Mouse (Mus musculus): ENCODE measurements at regions not wholly inside any gene's neighbourhood (a gene's known extent, or its start where the extent isn't known, plus 50 kb on each side); places are given as distances from the start of the nearest gene placed in this dataset.

DNA sequence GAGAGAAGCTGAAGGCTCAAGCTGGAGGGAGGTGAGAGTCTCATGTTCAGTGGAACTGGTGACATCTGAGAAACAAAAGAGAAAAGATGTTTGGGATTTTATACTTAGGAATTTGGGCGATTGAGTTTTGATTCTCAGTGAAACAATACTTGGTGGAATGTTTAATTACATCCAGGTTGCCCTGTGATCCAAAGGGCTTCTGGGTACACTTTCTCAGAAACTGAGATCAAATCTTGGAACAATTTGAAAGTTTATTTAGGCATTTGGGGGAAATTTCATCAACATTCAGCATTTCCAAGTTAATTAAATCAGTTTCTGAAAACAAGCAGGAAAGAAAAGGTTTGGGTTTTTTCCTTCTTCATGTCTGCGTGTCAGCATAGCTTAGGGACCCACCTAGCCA, 214.7 kb upstream of the Tet2 start:
- H3K4me2 ChIP-seq (ENCODE audit: low read depth, low read length, severe bottlenecking): no peak overlapping the region
- ATAC-seq (replicated peaks; ENCODE audit: low FRiP score) (no peak), DNase-seq (ENCODE audit: low spot score) (no peak)
- H3K36me3 ChIP-seq (ENCODE audit: control insufficient read depth, insufficient read depth, low read length): no peaks in the 10 kb centered on the region
- H3K9me3 ChIP-seq (ENCODE audit: control insufficient read depth, low read length): no peaks in the 10 kb centered on the region
- H3K4me3 ChIP-seq (ENCODE audit: low read depth, low read length): no peak overlapping the region
- no peaks in the 10 kb centered on the region for H3K27me3 ChIP-seq (ENCODE audit: control insufficient read depth, insufficient read depth, low read length)
- H3K27ac ChIP-seq (ENCODE audit: low read depth, low read length): no peak overlapping the region
- WGBS: 84% methylated on average over 2 of the region's 2 CpGs
- H3K4me1 ChIP-seq (replicated peaks; ENCODE audit: control insufficient read depth, insufficient read depth, low read length): peaks cover 3% of the 10 kb centered on the region
- H3K9ac ChIP-seq (ENCODE audit: low read length): no peak overlapping the region

DNA sequence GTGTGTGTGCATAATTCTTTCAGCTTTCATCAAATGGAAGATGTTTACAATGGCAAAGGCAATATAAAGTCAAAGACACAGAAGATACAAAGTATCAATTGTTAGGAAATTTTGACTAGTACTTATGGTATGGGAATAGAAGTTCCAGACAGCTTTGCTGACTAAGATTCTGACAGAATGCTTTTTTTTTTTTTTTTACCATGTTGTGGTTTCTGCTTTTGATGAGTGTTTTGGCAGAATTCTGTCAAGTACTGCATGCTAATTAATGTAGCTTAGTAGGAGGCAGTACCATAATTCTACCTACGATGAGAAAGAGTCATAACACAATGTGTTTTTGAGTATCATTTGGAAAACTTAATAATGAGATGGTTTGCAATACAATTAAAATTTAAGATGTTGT, 215.3 kb upstream of the Tet2 start:
- no peak overlapping the region for H3K27ac ChIP-seq (ENCODE audit: low read depth, low read length)
- H3K9ac ChIP-seq (ENCODE audit: low read length): no peak overlapping the region
- no peak overlapping the region for H3K4me2 ChIP-seq (ENCODE audit: low read depth, low read length, severe bottlenecking)
- H3K9me3 ChIP-seq (ENCODE audit: control insufficient read depth, low read length): no peaks in the 10 kb centered on the region
- no peak for ATAC-seq (replicated peaks; ENCODE audit: low FRiP score)
- H3K4me3 ChIP-seq (ENCODE audit: low read depth, low read length): no peak overlapping the region
- no peaks in the 10 kb centered on the region; the same call in 1 of the 2 replicates for H3K4me1 ChIP-seq (replicated peaks; ENCODE audit: control insufficient read depth, insufficient read depth, low read length)
- WGBS: 90% methylated on average over 1 of the region's 1 CpGs
- no peaks in the 10 kb centered on the region for H3K27me3 ChIP-seq (ENCODE audit: control insufficient read depth, insufficient read depth, low read length)
- no peaks in the 10 kb centered on the region for H3K36me3 ChIP-seq (ENCODE audit: control insufficient read depth, insufficient read depth, low read length)
- DNase-seq (ENCODE audit: low spot score): no peak

DNA sequence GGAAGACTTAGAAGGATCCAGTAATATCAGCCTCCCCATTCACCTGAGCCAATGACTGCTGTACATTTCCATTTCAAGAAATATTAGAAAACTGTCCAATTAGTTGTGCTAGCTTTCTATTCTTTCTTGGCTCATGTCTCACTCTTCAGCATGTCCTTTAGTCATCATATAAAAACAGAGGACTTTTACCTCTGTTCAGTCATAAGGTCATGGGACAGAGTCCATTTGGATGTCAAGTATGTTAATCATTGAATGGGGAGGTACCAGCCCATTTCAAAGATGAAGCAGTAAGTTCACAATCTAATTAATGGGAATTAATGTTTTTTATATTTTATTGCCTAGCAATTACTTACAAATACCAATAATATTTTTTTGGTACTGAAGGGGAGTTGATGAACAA, 218.8 kb upstream of the Tet2 start:
- ATAC-seq (replicated peaks; ENCODE audit: low FRiP score): no peak
- Histone ChIP-seq H3K27ac (ENCODE audit: low read depth, low read length) (no peak overlapping the region), H3K4me3 (ENCODE audit: low read depth, low read length) (no peak overlapping the region), H3K27me3 (ENCODE audit: control insufficient read depth, insufficient read depth, low read length) (no peaks in the 10 kb centered on the region), H3K36me3 (ENCODE audit: control insufficient read depth, insufficient read depth, low read length) (no peaks in the 10 kb centered on the region), H3K9me3 (ENCODE audit: control insufficient read depth, low read length) (no peaks in the 10 kb centered on the region), H3K4me1 (replicated peaks; ENCODE audit: control insufficient read depth, insufficient read depth, low read length) (no peaks in the 10 kb centered on the region), H3K4me2 (ENCODE audit: low read depth, low read length, severe bottlenecking) (no peak overlapping the region), H3K9ac (ENCODE audit: low read length) (no peak overlapping the region)
- DNase-seq (ENCODE audit: low spot score): no peak

DNA sequence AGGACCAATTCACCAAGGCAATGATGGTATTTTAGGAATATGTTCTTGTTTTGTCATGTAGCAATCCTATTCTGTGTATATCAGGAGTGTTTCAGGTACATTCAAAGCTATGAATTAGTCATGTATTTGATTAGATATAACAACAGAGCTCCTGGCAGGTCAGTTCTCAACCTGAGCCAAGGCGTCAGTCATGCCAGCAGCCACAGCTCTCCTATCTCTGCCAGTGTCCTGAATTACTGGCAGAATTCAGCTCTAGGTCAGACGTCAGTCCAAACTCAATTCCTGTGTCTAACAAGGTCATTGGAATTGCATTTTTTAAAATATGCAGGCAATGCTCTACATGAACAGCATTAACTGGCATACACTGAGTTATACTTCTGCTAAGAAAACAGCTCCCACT, 228.6 kb upstream of the Tet2 start:
- Histone ChIP-seq H3K9me3 (ENCODE audit: control insufficient read depth, low read length) (no peaks in the 10 kb centered on the region), H3K4me2 (ENCODE audit: low read depth, low read length, severe bottlenecking) (no peak overlapping the region), H3K27ac (ENCODE audit: low read depth, low read length) (no peak overlapping the region), H3K36me3 (ENCODE audit: control insufficient read depth, insufficient read depth, low read length) (no peaks in the 10 kb centered on the region), H3K27me3 (ENCODE audit: control insufficient read depth, insufficient read depth, low read length) (no peaks in the 10 kb centered on the region), H3K4me1 (replicated peaks; ENCODE audit: control insufficient read depth, insufficient read depth, low read length) (no peaks in the 10 kb centered on the region), H3K9ac (ENCODE audit: low read length) (no peak overlapping the region), H3K4me3 (ENCODE audit: low read depth, low read length) (no peak overlapping the region)
- 87% methylated on average over 2 of the region's 2 CpGs for WGBS
- ATAC-seq (replicated peaks; ENCODE audit: low FRiP score): no peak
- no peak for DNase-seq (ENCODE audit: low spot score)

DNA sequence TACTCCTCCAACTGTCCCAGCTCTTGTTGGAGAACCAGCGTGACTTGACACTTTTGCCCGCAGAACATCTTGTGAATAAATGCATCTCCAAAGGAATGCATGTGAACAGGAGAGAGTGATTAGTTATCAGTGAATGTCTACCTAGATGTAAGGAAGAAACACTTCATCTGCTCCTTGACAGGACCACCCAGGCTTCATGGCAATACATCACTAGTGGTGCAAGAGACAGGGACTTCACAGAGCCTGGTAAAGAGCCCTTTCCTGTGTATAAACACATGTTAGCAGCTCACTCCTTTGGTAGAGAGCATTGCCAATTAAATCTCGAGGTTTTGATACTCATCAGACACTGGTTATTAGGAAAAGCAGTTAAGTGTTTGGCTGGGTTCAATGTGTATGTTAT, 229.3 kb upstream of the Tet2 start:
- Histone ChIP-seq H3K9me3 (ENCODE audit: control insufficient read depth, low read length) (no peaks in the 10 kb centered on the region), H3K4me1 (replicated peaks; ENCODE audit: control insufficient read depth, insufficient read depth, low read length) (no peaks in the 10 kb centered on the region), H3K36me3 (ENCODE audit: control insufficient read depth, insufficient read depth, low read length) (no peaks in the 10 kb centered on the region), H3K4me2 (ENCODE audit: low read depth, low read length, severe bottlenecking) (no peak overlapping the region), H3K9ac (ENCODE audit: low read length) (no peak overlapping the region), H3K4me3 (ENCODE audit: low read depth, low read length) (no peak overlapping the region), H3K27ac (ENCODE audit: low read depth, low read length) (no peak overlapping the region), H3K27me3 (ENCODE audit: control insufficient read depth, insufficient read depth, low read length) (no peaks in the 10 kb centered on the region)
- ATAC-seq (replicated peaks; ENCODE audit: low FRiP score): no peak
- 86% methylated on average over 3 of the region's 3 CpGs for WGBS
- DNase-seq (ENCODE audit: low spot score): no peak

DNA sequence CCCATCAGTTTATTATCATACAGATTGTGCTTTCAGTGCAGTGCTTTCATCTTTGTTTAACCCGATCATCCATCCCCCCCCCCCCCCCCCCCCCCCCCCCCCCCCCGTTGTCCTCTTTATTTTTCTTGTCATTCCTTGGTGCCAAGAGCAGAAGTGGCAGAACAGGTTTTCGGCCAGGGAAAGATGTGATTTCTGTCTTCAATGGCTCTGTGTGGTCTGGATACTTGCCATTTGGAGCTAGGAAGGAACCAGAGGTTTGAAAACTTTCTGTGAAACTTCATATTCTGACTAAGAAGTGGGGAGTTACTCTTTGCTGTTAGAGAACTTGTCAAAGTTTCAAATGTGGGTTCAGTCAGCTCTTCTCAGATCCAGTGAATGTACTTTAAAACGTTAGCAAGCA, 231.1 kb upstream of the Tet2 start:
- no peaks in the 10 kb centered on the region for H3K9me3 ChIP-seq (ENCODE audit: control insufficient read depth, low read length)

DNA sequence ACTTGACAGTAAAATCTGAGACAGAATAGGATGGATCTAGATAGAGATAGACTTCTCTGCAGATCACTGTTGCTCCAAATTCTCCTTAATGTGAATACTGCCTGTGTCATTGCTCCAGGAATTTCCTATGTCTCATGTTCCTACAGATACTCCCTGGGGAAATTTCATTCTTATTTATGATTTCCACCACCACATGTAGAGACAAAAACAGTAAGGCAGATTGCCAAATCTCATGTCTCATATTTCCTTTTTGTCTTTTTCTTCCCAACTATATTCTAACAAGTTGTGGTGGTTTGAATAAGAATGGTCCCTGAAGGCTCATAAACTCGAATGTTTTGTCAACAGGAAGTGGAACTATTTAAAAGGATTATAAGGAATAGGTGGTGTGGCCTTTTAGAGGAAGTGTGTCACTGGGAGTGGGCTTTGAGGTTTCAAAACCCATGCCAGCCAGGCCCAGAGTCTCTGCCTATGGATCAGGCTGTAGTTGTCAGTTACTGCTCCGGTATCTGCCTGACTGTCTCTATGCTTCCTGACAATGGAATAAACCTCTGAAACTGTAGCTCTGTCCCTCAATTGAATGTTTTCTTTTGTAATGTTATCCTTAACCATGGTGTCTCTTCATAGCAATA, 234.3 kb upstream of the Tet2 start:
- H3K4me2 ChIP-seq (ENCODE audit: low read depth, low read length, severe bottlenecking): no peak overlapping the region
- H3K4me3 ChIP-seq (ENCODE audit: low read depth, low read length): no peak overlapping the region
- no peaks in the 10 kb centered on the region for H3K4me1 ChIP-seq (replicated peaks; ENCODE audit: control insufficient read depth, insufficient read depth, low read length)
- H3K36me3 ChIP-seq (ENCODE audit: control insufficient read depth, insufficient read depth, low read length): no peaks in the 10 kb centered on the region
- no peaks in the 10 kb centered on the region for H3K9me3 ChIP-seq (ENCODE audit: control insufficient read depth, low read length)
- no peaks in the 10 kb centered on the region for H3K27me3 ChIP-seq (ENCODE audit: control insufficient read depth, insufficient read depth, low read length)
- ATAC-seq (replicated peaks; ENCODE audit: low FRiP score) (no peak), DNase-seq (ENCODE audit: low spot score) (no peak)
- 76% methylated on average over 2 of the region's 2 CpGs for WGBS
- no peak overlapping the region for H3K27ac ChIP-seq (ENCODE audit: low read depth, low read length)
- H3K9ac ChIP-seq (ENCODE audit: low read length): no peak overlapping the region

More for the DNA sequence above, 231.1 kb upstream of the Tet2 start:
- no peak overlapping the region for H3K4me3 ChIP-seq (ENCODE audit: low read depth, low read length)
- H3K36me3 ChIP-seq (ENCODE audit: control insufficient read depth, insufficient read depth, low read length): no peaks in the 10 kb centered on the region
- ATAC-seq (replicated peaks; ENCODE audit: low FRiP score) (no peak), DNase-seq (ENCODE audit: low spot score) (no peak)
- no peak overlapping the region for H3K4me2 ChIP-seq (ENCODE audit: low read depth, low read length, severe bottlenecking)
- H3K27me3 ChIP-seq (ENCODE audit: control insufficient read depth, insufficient read depth, low read length): no peaks in the 10 kb centered on the region
- no peak overlapping the region for H3K27ac ChIP-seq (ENCODE audit: low read depth, low read length)
- H3K9ac ChIP-seq (ENCODE audit: low read length): no peak overlapping the region
- WGBS: 45% methylated on average over 3 of the region's 4 CpGs
- H3K4me1 ChIP-seq (replicated peaks; ENCODE audit: control insufficient read depth, insufficient read depth, low read length): no peaks in the 10 kb centered on the region

DNA sequence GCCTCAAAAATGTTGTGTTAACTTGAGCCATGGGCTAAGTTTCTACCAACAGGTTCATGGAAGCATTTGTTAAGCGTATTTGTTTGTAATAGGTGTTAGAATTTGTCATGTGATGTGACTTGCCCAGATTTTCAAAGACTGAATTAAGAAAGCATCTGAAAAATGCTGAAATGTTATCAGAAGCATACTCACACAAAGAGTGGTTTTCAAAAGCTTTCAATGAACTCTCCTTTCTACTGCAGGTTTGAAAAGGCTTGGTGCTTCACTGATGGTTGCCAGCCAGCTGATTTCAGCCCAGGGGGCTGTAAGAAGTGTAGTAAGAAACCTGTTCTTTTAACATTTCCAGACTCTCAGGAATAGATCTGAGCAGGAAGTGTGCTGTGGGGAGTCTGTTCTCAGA, 238.1 kb upstream of the Tet2 start:
- Histone ChIP-seq H3K9me3 (ENCODE audit: control insufficient read depth, low read length) (no peaks in the 10 kb centered on the region), H3K4me3 (ENCODE audit: low read depth, low read length) (no peak overlapping the region), H3K36me3 (ENCODE audit: control insufficient read depth, insufficient read depth, low read length) (no peaks in the 10 kb centered on the region), H3K4me1 (replicated peaks; ENCODE audit: control insufficient read depth, insufficient read depth, low read length) (no peaks in the 10 kb centered on the region), H3K9ac (ENCODE audit: low read length) (no peak overlapping the region), H3K27ac (ENCODE audit: low read depth, low read length) (no peak overlapping the region), H3K27me3 (ENCODE audit: control insufficient read depth, insufficient read depth, low read length) (no peaks in the 10 kb centered on the region), H3K4me2 (ENCODE audit: low read depth, low read length, severe bottlenecking) (no peak overlapping the region)
- WGBS: 86% methylated on average over 1 of the region's 1 CpGs
- DNase-seq (ENCODE audit: low spot score) (no peak), ATAC-seq (replicated peaks; ENCODE audit: low FRiP score) (no peak)

DNA sequence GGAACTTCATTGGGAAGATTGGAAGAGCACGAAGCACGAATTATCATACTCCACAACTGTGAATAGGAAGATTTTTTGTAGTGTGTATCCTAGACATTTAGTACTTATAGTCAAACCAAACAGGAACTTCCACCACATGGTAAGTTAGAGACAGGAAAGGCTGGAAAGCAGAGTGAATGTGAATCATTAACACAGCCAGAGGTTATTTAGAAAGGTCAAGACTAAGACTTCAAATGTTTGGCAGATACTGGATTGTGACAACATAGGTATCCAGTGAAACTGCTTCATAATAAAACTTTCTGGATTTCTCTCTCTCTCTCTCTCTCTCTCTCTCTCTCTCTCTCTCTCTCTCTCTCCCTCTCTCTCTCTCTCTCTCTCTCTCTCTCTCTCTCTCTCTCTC, 246.4 kb upstream of the Tet2 start:
- Histone ChIP-seq H3K36me3 (ENCODE audit: control insufficient read depth, insufficient read depth, low read length) (no peaks in the 10 kb centered on the region), H3K4me3 (ENCODE audit: low read depth, low read length) (no peak overlapping the region), H3K27me3 (ENCODE audit: control insufficient read depth, insufficient read depth, low read length) (no peaks in the 10 kb centered on the region), H3K27ac (ENCODE audit: low read depth, low read length) (no peak overlapping the region), H3K9ac (ENCODE audit: low read length) (no peak overlapping the region), H3K4me1 (replicated peaks; ENCODE audit: control insufficient read depth, insufficient read depth, low read length) (no peaks in the 10 kb centered on the region), H3K9me3 (ENCODE audit: control insufficient read depth, low read length) (no peaks in the 10 kb centered on the region), H3K4me2 (ENCODE audit: low read depth, low read length, severe bottlenecking) (no peak overlapping the region)
- WGBS: 84% methylated on average over 2 of the region's 2 CpGs
- DNase-seq (ENCODE audit: low spot score) (no peak), ATAC-seq (replicated peaks; ENCODE audit: low FRiP score) (no peak)
